Mouse (Mus musculus): ENCODE measurements around the gene Insc. TPM values are rescaled to one million over a fixed set of nuclear protein-coding genes. Genes with fewer than 3 reads are reported as not detected.
A peak's percentile ranks its signal among the peaks of the same experiment; 100 is the strongest.

Insc gene
- polyA plus RNA-seq, 1 experiment from 2014 or later, result 4.7 TPM

DNA sequence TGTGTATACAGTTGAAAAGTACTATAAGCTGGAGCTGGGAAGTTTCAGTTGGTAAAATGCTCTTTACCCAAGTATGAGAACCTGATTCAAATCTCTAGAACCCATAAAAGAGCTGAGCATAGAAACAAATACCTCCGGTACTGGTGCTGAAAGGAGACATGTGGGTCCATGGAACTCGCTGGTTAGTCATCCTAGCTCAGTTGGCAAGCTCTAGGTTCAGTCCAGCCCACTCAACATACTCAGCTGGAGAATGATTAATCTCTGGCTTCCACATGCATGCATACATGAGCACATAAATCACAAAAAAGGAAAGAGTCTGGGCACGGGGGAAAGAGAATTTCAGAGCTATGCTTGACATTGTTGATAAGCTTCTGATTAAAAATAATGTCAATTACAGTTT lies 93.8 kb downstream of the Insc start:
- Histone ChIP-seq H3K9me3 (replicated peaks) (no peaks in the 10 kb centered on the region), H3K36me3 (no peaks in the 10 kb centered on the region), H3K4me2 (no peak overlapping the region), H3K9ac (replicated peaks) (no peak overlapping the region), H3K4me1 (peaks cover under 1% of the 10 kb centered on the region; the same call in 1 of the 2 replicates), H3K4me3 (replicated peaks) (no peak overlapping the region), H3K27me3 (replicated peaks) (no peaks in the 10 kb centered on the region), H3K27ac (replicated peaks) (no peak overlapping the region)
- no peak for ATAC-seq (ENCODE audit: low FRiP score)
- WGBS, result 82% methylated on average over 3 of the region's 3 CpGs

DNA sequence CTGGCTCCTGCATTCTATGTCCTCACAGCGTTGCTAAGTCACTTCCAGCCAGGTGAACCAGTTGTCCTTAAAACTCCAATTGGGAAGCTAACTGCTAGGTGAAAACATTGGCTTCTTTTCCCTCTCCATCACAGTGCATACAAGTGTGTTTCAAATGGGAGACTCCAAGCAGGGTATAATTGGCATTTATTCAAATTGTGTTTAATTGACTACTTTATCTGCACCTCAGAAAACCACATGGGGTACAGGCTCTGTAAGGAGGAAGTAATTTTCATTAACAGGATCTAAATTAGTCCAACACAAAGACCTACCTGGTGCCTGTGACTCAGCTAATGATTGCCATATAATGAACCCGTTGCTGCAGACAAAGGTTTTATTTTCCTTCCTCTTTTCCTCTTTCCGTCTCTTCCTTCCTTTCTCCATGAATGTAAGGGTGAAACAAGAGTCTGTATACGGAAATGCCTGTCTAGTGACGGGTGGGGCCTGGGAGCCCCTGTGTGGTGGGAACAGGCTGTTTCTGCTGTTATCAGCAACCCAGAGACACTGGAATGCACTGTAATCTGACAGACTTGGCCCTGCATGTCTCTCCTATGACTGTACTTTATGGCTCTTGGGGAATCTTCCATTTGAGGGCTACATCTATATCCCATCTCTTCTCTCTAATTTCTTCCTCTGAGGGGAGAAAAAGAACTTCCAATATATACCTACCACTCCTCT lies 96.7 kb downstream of the Insc start:
- Histone ChIP-seq H3K27me3 (replicated peaks) (no peaks in the 10 kb centered on the region), H3K4me1 (peaks cover 9% of the 10 kb centered on the region), H3K9me3 (replicated peaks) (no peaks in the 10 kb centered on the region), H3K4me3 (replicated peaks) (no peak overlapping the region), H3K27ac (replicated peaks) (peak overlapping the region; percentile 24; the same call in 1 of the 2 replicates), H3K9ac (replicated peaks) (no peak overlapping the region), H3K36me3 (no peaks in the 10 kb centered on the region), H3K4me2 (no peak overlapping the region)
- ATAC-seq (ENCODE audit: low FRiP score), result peak; percentile 60; the same call in 1 of the 2 replicates
- 37% methylated on average over 5 of the region's 5 CpGs for WGBS

DNA sequence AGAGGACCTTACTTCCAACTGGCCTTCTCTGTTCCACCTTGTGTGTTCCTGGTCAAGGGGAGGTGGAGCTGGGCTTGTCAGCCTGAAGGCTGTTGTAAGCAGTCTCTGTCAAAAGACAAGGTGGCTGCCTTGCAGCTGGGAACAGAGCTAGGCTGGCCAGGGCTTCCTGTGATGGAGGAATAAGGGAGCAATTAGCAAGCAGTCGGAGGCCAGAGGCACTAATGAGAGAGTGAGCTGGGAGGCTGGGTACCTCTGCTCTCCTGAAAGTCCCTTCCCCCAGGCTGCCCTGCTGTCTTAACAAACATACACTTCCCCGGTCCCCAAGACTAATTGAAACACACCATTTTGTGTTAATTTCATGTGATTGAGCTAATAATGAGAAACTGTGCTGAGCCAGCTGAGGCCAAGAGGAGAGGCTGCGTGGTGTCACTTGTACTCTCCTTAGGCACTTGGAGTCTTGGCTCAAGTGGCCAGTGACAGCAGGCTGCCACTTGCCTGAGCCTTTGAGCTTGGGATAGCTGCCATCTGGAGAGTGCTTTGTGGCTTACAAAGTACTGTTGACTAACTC lies 99.2 kb downstream of the Insc start:
- Histone ChIP-seq H3K4me2 (no peak overlapping the region), H3K9me3 (replicated peaks) (no peaks in the 10 kb centered on the region), H3K27me3 (replicated peaks) (no peaks in the 10 kb centered on the region), H3K4me3 (replicated peaks) (no peak overlapping the region), H3K36me3 (no peaks in the 10 kb centered on the region), H3K4me1 (peaks cover 9% of the 10 kb centered on the region), H3K9ac (replicated peaks) (no peak overlapping the region), H3K27ac (replicated peaks) (no peak overlapping the region)
- ATAC-seq (ENCODE audit: low FRiP score), result peak; percentile 58; the same call in 1 of the 2 replicates
- WGBS, result 9% methylated on average over 3 of the region's 3 CpGs

DNA sequence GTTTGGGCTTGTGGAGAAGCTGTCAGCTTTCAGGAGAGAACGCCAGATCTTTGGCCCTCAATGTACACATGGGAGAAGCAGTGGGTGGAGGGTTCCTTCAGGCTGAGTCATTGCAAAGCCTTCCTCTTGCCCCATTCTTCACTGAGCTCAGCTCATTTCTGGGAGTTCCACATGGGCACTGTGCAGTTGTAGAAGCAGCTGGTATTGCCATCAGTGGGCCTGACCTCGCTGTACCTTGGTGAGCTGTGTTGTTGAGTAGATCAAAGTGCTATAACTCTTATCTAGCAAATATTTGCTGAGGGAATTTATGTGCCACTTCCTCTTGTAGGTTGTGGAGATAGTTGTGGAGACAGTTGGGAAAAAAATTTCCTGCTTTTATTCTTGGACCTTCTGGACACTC lies 103.7 kb downstream of the Insc start:
- H3K4me2 ChIP-seq, result no peak overlapping the region
- ATAC-seq (ENCODE audit: low FRiP score), result no peak
- no peak overlapping the region for H3K9ac ChIP-seq (replicated peaks)
- 94% methylated on average over 2 of the region's 2 CpGs for WGBS
- H3K4me1 ChIP-seq, result peaks cover 9% of the 10 kb centered on the region
- H3K36me3 ChIP-seq, result no peaks in the 10 kb centered on the region
- H3K9me3 ChIP-seq (replicated peaks), result no peaks in the 10 kb centered on the region
- H3K27me3 ChIP-seq (replicated peaks), result no peaks in the 10 kb centered on the region
- no peak overlapping the region for H3K4me3 ChIP-seq (replicated peaks)
- no peak overlapping the region for H3K27ac ChIP-seq (replicated peaks)

DNA sequence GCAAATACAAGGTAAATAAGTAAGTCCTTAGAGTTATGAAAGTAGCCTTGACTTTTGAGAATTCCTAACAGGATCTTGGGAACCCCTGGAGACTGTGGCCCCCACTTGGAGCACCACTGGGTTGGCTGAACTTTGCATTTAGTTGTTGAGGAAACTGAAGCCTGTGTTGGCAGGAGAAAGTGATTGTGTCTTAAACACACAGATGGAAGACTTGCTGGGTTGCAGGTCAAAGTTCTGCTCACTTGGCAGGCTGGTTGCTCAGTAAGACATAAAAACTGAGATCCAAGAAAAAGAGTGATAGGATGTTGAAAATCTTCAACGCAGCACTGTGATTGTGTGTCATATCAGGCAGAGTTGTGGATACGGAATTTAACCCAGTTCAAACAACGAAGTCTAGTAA lies 108.9 kb downstream of the Insc start:
- Histone ChIP-seq H3K4me1 (no peaks in the 10 kb centered on the region), H3K4me3 (replicated peaks) (no peak overlapping the region), H3K4me2 (no peak overlapping the region), H3K27ac (replicated peaks) (no peak overlapping the region), H3K36me3 (no peaks in the 10 kb centered on the region), H3K9ac (replicated peaks) (no peak overlapping the region), H3K9me3 (replicated peaks) (no peaks in the 10 kb centered on the region), H3K27me3 (replicated peaks) (no peaks in the 10 kb centered on the region)
- no peak for ATAC-seq (ENCODE audit: low FRiP score)
- 88% methylated on average over 3 of the region's 3 CpGs for WGBS

DNA sequence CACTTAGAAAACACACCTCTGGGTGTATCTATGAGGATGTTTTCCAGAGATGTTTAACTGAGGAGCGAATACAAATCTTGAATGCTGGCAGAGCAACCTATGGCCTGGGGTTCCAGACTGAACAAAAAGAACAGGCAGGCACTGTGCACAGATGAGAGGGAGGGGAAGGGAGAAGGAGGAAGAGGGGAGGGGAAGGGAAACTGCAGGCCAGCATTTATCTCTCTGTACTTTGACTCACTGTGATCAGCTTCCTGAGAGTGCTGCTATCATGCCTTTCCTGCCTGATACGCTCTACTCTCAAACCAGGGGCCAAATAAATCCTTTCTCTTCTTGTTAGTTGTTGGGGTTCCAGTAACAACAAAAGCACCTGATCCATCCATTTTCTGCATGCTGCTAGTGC lies 110.7 kb downstream of the Insc start:
- Histone ChIP-seq H3K36me3 (no peaks in the 10 kb centered on the region), H3K4me3 (replicated peaks) (no peak overlapping the region), H3K9me3 (replicated peaks) (no peaks in the 10 kb centered on the region), H3K4me2 (no peak overlapping the region), H3K9ac (replicated peaks) (no peak overlapping the region), H3K27ac (replicated peaks) (no peak overlapping the region), H3K27me3 (replicated peaks) (no peaks in the 10 kb centered on the region), H3K4me1 (no peaks in the 10 kb centered on the region)
- WGBS, result 66% methylated on average over 2 of the region's 2 CpGs
- no peak for ATAC-seq (ENCODE audit: low FRiP score)

DNA sequence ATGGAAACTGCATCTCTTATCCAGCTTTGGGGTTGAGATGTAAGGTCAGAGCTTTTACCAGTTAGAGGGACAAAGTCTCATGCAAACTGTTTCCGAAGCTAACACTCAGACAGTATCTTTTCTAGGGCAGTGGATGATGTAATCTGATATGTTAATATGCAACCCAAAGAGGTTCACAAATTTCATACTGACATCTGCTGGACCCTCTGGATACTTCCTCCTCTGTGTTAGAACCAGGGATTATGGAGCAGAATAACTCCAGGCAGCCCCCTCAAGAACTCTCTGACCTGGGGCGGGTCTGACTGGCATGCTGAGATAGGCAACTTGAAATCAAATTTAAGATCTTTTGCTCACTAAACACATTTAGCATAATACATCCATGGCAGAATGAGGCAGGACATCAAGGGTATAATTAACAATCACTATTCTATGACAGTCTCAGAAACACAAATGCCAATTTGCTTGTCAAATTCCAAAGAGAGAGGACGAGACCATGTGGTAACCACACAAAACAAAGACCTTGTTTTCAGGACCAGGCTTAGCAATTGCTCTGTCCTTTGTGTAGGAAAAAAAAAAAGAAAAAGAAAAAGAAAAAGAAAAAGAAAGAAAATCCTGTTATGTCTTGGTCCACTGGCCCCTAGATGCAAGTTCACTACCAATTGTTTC lies 117.5 kb downstream of the Insc start:
- WGBS, result 80% methylated on average over 3 of the region's 3 CpGs
- H3K27me3 ChIP-seq (replicated peaks), result no peaks in the 10 kb centered on the region
- H3K9ac ChIP-seq (replicated peaks), result no peak overlapping the region
- H3K4me3 ChIP-seq (replicated peaks), result no peak overlapping the region
- no peaks in the 10 kb centered on the region for H3K9me3 ChIP-seq (replicated peaks)
- no peak overlapping the region for H3K4me2 ChIP-seq
- H3K4me1 ChIP-seq, result no peaks in the 10 kb centered on the region
- ATAC-seq (ENCODE audit: low FRiP score), result no peak
- no peaks in the 10 kb centered on the region for H3K36me3 ChIP-seq
- no peak overlapping the region for H3K27ac ChIP-seq (replicated peaks)

DNA sequence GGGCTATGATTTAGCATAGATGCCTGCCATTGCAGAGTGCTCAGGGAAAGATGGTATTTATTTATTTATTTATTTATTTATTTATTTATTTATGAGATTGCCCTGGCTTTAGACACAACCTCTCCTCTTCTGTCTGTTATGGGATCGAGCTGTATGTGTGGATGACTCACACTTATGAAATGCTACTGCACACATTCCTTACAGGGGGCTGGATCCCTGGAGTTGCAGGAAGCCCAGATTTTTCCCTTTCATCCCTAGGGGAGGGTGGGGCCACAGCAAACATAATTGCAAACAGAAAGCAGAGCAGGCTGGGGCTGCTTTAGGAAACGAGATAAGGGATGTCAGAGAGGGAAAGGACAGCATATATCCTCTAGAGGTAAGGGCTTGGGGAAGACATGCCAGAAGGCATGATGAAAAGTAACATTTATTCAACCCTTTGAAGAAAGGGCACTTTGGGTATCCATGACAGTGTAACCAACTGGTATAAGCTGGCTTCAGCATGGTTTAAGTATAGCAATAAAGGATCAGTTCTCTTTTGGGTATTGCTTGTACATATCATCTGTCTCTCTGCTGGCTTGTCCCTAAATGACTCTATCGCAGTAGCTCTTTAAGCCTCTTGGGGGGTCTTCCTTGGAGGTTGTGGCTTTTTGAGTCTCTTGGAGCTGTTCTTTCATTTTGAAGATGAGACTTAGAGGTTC lies 130.0 kb downstream of the Insc start:
- Histone ChIP-seq H3K4me2 (no peak overlapping the region), H3K9ac (replicated peaks) (no peak overlapping the region), H3K4me1 (0 out of 2 replicates have a peak, but pooled peaks cover 6% of the 10 kb centered on the region), H3K36me3 (no peaks in the 10 kb centered on the region), H3K27me3 (replicated peaks) (0 out of 2 replicates have a peak, but pooled peaks cover 3% of the 10 kb centered on the region), H3K9me3 (replicated peaks) (no peaks in the 10 kb centered on the region), H3K27ac (replicated peaks) (no peak overlapping the region), H3K4me3 (replicated peaks) (no peak overlapping the region)
- WGBS, result 71% methylated on average over 3 of the region's 3 CpGs
- no peak; the same call in 1 of the 2 replicates for ATAC-seq (ENCODE audit: low FRiP score)

DNA sequence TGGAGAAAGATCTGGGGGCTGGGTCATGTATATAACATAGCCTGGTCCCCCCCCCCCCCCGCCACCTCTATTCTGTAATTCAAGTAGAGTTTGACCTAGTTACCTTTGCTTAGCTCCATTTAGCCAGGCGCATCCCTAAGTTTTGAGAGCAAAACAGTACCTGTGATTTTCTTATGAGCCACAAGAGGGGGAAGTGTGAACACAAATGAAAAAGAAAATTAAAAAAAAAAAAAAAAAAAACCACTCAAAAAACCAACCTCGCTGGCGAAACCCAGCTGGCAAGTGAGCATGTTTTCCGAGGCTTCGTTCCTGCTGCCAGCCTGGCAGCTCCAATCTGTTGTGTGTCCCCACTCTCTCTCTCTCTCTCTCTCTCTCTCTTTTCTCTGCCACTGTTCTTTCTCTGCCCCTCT lies 130.5 kb downstream of the Insc start:
- Histone ChIP-seq H3K4me2 (peak overlapping the region; percentile 31; the same call in 1 of the 2 replicates), H3K4me3 (replicated peaks) (no peak overlapping the region), H3K36me3 (no peaks in the 10 kb centered on the region), H3K27me3 (replicated peaks) (0 out of 2 replicates have a peak, but pooled peaks cover 3% of the 10 kb centered on the region), H3K9ac (replicated peaks) (no peak overlapping the region), H3K4me1 (0 out of 2 replicates have a peak, but pooled peaks cover 6% of the 10 kb centered on the region), H3K9me3 (replicated peaks) (no peaks in the 10 kb centered on the region), H3K27ac (replicated peaks) (no peak overlapping the region)
- ATAC-seq (ENCODE audit: low FRiP score), result no peak; the same call in 1 of the 2 replicates
- 24% methylated on average over 6 of the region's 6 CpGs for WGBS

DNA sequence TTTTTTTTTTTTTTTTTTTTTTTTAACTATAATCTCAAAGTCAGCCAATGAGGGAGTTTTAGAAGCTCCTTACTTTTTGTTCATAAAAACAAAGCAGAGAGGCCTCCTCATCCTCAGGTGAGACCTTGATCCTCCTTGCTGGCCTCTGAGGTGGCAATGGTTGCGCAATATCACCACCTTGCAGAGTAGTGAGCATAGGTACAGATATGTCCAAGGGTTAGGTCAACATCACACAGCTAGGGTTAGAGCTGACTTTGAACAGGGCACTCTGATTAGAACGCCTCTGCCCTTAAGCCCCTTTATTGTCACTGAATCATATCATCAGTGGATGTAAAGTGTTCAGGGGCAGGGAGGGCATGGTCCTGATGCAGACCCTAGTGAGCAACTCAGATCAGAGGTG lies 131.1 kb downstream of the Insc start:
- Histone ChIP-seq H3K4me2 (no peak overlapping the region), H3K9me3 (replicated peaks) (no peaks in the 10 kb centered on the region), H3K4me3 (replicated peaks) (no peak overlapping the region), H3K36me3 (no peaks in the 10 kb centered on the region), H3K9ac (replicated peaks) (no peak overlapping the region), H3K27ac (replicated peaks) (no peak overlapping the region), H3K4me1 (0 out of 2 replicates have a peak, but pooled peaks cover 6% of the 10 kb centered on the region), H3K27me3 (replicated peaks) (0 out of 2 replicates have a peak, but pooled peaks cover 3% of the 10 kb centered on the region)
- no peak for ATAC-seq (ENCODE audit: low FRiP score)
- 96% methylated on average over 2 of the region's 2 CpGs for WGBS

DNA sequence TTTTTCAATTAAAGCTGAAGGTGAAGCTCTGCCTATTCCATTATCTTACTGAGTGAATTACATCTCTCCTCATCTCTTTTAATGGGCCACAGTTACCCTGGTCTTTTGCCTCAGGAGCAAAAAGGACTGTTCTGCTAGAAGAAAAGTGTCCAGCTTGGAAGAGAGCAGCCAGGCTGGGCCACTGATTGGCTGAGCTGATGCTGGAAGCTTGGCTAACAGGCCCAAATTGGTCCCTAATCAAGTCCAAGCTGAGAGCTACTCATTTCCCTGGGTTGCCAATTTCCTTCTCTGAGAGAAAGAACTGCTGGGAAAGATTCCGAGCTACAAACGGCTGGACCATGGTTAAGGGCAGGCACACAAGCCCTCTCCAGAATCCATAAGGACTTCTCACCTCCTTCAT lies 140.1 kb downstream of the Insc start:
- H3K4me2 ChIP-seq, result no peak overlapping the region
- no peak for ATAC-seq (ENCODE audit: low FRiP score)
- no peaks in the 10 kb centered on the region for H3K4me1 ChIP-seq
- no peaks in the 10 kb centered on the region for H3K27me3 ChIP-seq (replicated peaks)
- no peak overlapping the region for H3K27ac ChIP-seq (replicated peaks)
- H3K9me3 ChIP-seq (replicated peaks), result no peaks in the 10 kb centered on the region
- WGBS, result 82% methylated on average over 2 of the region's 2 CpGs
- H3K36me3 ChIP-seq, result no peaks in the 10 kb centered on the region
- H3K4me3 ChIP-seq (replicated peaks), result no peak overlapping the region
- H3K9ac ChIP-seq (replicated peaks), result no peak overlapping the region
